Mouse (Mus musculus): ENCODE measurements around the gene Stk16. TPM values are rescaled to one million over a fixed set of nuclear protein-coding genes. Genes with fewer than 3 reads are reported as not detected.
A peak's percentile ranks its signal among the peaks of the same experiment; 100 is the strongest.

Stk16 gene
- polyA plus RNA-seq, 1 experiment from 2014 or later: 110 TPM

DNA sequence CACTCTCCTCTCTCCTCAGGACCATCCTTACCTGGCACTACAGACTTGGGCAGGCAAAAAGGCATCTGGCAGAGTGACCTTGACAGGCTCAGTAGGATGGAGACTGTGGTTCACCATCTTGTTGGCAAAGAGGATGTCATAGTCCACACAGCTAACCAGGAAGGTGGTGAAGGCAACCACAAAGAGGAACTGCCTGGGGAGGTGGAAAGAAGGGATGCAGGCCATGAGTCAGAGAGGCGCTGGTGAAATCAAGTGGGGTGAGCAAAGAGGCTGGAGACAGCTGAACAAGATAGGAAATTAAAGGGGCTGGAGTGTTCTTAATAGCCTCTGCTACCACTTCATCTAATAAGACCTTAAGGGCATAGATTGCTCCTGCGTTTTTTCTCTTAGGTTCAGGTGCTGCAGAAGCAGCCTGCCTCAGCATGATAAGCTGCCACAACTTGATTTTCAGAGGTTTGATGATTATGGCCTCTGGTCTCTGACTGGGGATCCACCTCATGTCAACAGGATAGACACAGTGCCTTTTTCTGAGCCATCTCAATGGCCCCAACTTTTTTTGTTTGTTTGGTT lies 22.6 kb upstream of the Stk16 start:
- Histone ChIP-seq H3K9ac (no peak overlapping the region), H3K27me3 (replicated peaks) (no peaks in the 10 kb centered on the region), H3K27ac (peak overlapping the region; percentile 45; the same call in 1 of the 2 replicates)

DNA sequence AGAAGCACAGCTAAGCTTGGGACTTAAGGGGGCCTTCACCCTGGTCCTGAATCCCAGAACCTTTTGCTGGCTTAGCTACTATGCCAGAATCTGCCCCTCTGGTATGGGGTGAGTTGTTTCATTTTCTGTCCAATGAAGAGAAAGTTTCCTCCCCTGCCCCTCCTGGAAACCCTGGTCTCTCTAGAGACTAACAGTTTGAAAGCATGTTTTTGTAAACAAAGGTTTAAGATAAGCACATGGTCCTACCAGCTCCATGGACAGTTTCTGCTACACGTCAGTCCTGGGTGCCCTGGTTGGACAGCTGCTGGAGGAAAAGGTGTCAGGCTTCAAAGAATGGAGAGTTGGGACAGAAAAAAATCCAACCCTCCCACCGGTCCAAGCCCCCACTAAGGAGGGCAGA lies 20.1 kb upstream of the Stk16 start:
- Histone ChIP-seq H3K4me2 (peak overlapping the region; percentile 93), H3K9ac (peak overlapping the region; percentile 94), H3K9me3 (replicated peaks) (no peaks in the 10 kb centered on the region), H3K4me1 (peaks cover 51% of the 10 kb centered on the region), H3K4me3 (peak overlapping the region; percentile 84), H3K36me3 (peaks cover 51% of the 10 kb centered on the region), H3K27ac (peak overlapping the region; percentile 96), H3K27me3 (replicated peaks) (no peaks in the 10 kb centered on the region)
- 29% methylated on average over 2 of the region's 2 CpGs for WGBS (ENCODE audit: insufficient replicate concordance)
- ATAC-seq: peak; percentile 14; the same call in 1 of the 2 replicates

More for the DNA sequence above, 22.6 kb upstream of the Stk16 start:
- Histone ChIP-seq H3K4me3 (no peak overlapping the region), H3K9me3 (replicated peaks) (no peaks in the 10 kb centered on the region), H3K36me3 (peaks cover 66% of the 10 kb centered on the region), H3K4me2 (no peak overlapping the region), H3K4me1 (peaks cover 43% of the 10 kb centered on the region)
- ATAC-seq: no peak
- 24% methylated on average over 2 of the region's 2 CpGs for WGBS (ENCODE audit: insufficient replicate concordance)

DNA sequence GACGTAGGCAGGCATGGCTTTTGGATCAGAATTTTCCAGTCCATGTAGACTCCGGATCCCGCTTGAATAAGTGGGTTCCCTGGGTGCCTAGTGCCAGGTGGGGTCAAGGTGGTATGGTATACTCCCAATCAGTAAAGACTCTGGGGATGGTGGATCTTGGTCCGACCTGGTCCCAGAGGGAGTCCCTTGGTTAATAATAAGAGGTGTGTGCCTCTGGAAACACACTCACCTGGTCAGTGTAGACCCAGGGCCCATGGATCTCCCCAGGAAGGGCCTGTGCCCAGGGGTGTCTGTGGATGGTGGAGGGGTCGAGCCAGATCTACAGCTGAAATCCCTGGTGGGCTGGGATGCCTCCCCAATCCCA lies 19.4 kb upstream of the Stk16 start:
- peak overlapping the region; percentile 96 for H3K27ac ChIP-seq
- no peaks in the 10 kb centered on the region for H3K27me3 ChIP-seq (replicated peaks)
- no peak for ATAC-seq
- H3K9me3 ChIP-seq (replicated peaks): no peaks in the 10 kb centered on the region
- H3K9ac ChIP-seq: peak overlapping the region; percentile 94
- WGBS (ENCODE audit: insufficient replicate concordance): 45% methylated on average over 5 of the region's 5 CpGs
- peak overlapping the region; percentile 84 for H3K4me3 ChIP-seq
- H3K4me1 ChIP-seq: peaks cover 51% of the 10 kb centered on the region
- peak overlapping the region; percentile 93 for H3K4me2 ChIP-seq
- H3K36me3 ChIP-seq: peaks cover 51% of the 10 kb centered on the region

- peak within 1 kb of the TSS; percentile 84 for H3K4me3 ChIP-seq
Measured at GRCm38 (mm10) chr1:75191622-75192402, 18.8 kb upstream of the Stk16 start, which contains the start of the genes Ankzf1 and Atg9a. Gene Ankzf1 (plus strand): TSS chr1:75192151. Gene Atg9a (minus strand): TSS chr1:75192196.

DNA sequence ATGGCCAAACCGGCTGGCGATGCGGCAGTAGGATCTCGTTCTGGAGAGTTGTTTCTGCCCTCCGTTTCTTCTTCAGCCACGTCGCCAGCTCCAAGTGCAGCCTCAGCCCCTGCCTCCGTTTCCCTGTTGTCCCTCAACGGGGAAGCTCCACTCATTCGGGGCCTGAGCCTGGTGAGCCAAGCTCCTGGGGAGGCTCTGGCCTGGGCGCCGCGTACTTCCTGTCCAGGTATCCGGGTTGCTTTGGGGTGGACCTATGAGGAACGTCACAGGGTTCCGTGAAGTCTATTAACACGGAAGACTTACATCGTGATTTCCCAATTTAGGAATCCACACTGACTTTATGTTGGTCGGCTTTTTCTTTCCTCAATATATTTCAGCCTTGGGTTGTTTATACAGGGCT lies 18.2 kb upstream of the Stk16 start:
- H3K4me3 ChIP-seq: peak overlapping the region; percentile 84
- H3K27ac ChIP-seq: peak overlapping the region; percentile 96
- peaks cover 51% of the 10 kb centered on the region for H3K36me3 ChIP-seq
- peak overlapping the region; percentile 94 for H3K9ac ChIP-seq
- under 1% methylated on average over 19 of the region's 19 CpGs for WGBS (ENCODE audit: insufficient replicate concordance)
- H3K27me3 ChIP-seq (replicated peaks): no peaks in the 10 kb centered on the region
- peak; percentile 26; the same call in 1 of the 2 replicates for ATAC-seq
- no peaks in the 10 kb centered on the region for H3K9me3 ChIP-seq (replicated peaks)
- peak overlapping the region; percentile 93 for H3K4me2 ChIP-seq
- H3K4me1 ChIP-seq: peaks cover 50% of the 10 kb centered on the region

More at GRCm38 (mm10) chr1:75191622-75192402, 18.8 kb upstream of the Stk16 start, which contains the start of the genes Ankzf1 and Atg9a:
- H3K27me3 ChIP-seq (replicated peaks): no peaks in the 10 kb centered on the region
- H3K36me3 ChIP-seq: peaks cover 51% of the 10 kb centered on the region
- H3K4me1 ChIP-seq: peaks cover 51% of the 10 kb centered on the region
- peak within 1 kb of the TSS; percentile 96 for H3K27ac ChIP-seq
- H3K9ac ChIP-seq: peak within 1 kb of the TSS; percentile 94
- peak; percentile 98 for ATAC-seq
- WGBS (ENCODE audit: insufficient replicate concordance): under 1% methylated on average over 56 of the region's 56 CpGs
- no peaks in the 10 kb centered on the region for H3K9me3 ChIP-seq (replicated peaks)
- H3K4me2 ChIP-seq: peak within 1 kb of the TSS; percentile 93

DNA sequence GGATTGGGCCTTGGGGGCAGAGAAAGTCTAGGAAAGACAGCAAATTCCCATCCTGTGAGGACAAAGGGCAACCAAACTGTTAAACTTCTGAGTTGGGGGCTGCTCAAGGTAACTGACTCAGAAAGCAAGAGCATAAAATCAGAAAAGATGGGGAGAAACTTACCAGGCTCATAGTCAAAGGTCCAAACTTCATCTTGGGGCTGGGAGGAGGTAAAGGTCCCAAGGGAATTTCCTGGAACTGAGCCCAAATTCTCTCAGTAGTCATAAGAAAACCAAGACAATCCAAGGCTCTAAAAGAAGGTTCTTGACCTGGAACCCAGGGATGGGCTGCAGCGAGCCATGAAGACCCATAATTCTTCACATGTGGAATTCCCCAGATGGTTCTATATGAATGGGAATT lies 9.4 kb upstream of the Stk16 start:
- no peak overlapping the region for H3K9ac ChIP-seq
- H3K27ac ChIP-seq: no peak overlapping the region
- no peak overlapping the region for H3K4me3 ChIP-seq
- no peaks in the 10 kb centered on the region for H3K27me3 ChIP-seq (replicated peaks)
- no peaks in the 10 kb centered on the region for H3K9me3 ChIP-seq (replicated peaks)
- no peaks in the 10 kb centered on the region for H3K4me1 ChIP-seq
- WGBS (ENCODE audit: insufficient replicate concordance): 80% methylated on average over 1 of the region's 1 CpGs
- H3K4me2 ChIP-seq: no peak overlapping the region
- peaks cover 41% of the 10 kb centered on the region for H3K36me3 ChIP-seq
- no peak for ATAC-seq

- peaks cover 57% of the 10 kb centered on the region for H3K4me1 ChIP-seq
- H3K27me3 ChIP-seq (replicated peaks): peaks cover 6% of the 10 kb centered on the region; the same call in 1 of the 2 replicates
- peak overlapping the region; percentile 76 for H3K4me3 ChIP-seq
- 18% methylated on average over 34 of the region's 34 CpGs for WGBS (ENCODE audit: insufficient replicate concordance)
- H3K9me3 ChIP-seq (replicated peaks): no peaks in the 10 kb centered on the region
- ATAC-seq: no peak
- peak overlapping the region; percentile 42 for H3K27ac ChIP-seq
- H3K9ac ChIP-seq: peak overlapping the region; percentile 86
- peaks cover 25% of the 10 kb centered on the region for H3K36me3 ChIP-seq
- peak overlapping the region; percentile 95 for H3K4me2 ChIP-seq
Measured at GRCm38 (mm10) chr1:75208967-75209678, 1.5 kb upstream of the Stk16 start.

- peak overlapping the region; percentile 95 for H3K27ac ChIP-seq
- H3K27me3 ChIP-seq (replicated peaks): peaks cover 6% of the 10 kb centered on the region; the same call in 1 of the 2 replicates
- H3K36me3 ChIP-seq: peaks cover 46% of the 10 kb centered on the region
- H3K9ac ChIP-seq: peak overlapping the region; percentile 86
- no peak for ATAC-seq
- 6% methylated on average over 17 of the region's 17 CpGs for WGBS (ENCODE audit: insufficient replicate concordance)
- no peaks in the 10 kb centered on the region for H3K9me3 ChIP-seq (replicated peaks)
- H3K4me2 ChIP-seq: peak overlapping the region; percentile 95
- peaks cover 78% of the 10 kb centered on the region for H3K4me1 ChIP-seq
- peak overlapping the region; percentile 76 for H3K4me3 ChIP-seq
Measured at GRCm38 (mm10) chr1:75211141-75211708, 587 bp downstream of the Stk16 start.

DNA sequence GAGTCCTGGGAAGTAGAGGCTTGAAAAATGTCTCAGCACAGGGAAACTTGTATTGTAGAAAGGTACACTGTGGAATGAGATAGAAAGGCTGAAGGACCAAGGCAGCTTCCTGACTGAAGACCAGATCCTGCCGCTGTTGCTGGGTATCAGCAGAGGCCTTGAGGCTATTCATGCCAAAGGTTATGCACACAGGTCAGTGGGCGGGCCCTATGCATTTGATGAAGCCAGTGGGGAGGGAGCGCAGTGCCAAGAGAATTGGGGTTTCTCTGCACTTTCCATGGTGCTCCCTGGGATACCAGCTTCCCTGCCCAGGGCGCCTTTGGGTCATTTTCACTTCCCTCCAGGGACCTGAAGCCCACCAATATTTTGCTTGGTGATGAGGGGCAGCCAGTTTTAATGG lies 1.9 kb downstream of the Stk16 start:
- peak overlapping the region; percentile 95 for H3K4me2 ChIP-seq
- no peaks in the 10 kb centered on the region for H3K9me3 ChIP-seq (replicated peaks)
- no peak for ATAC-seq
- peaks cover 6% of the 10 kb centered on the region; the same call in 1 of the 2 replicates for H3K27me3 ChIP-seq (replicated peaks)
- peak overlapping the region; percentile 86 for H3K9ac ChIP-seq
- H3K27ac ChIP-seq: peak overlapping the region; percentile 95
- peak overlapping the region; percentile 76 for H3K4me3 ChIP-seq
- H3K36me3 ChIP-seq: peaks cover 60% of the 10 kb centered on the region
- peaks cover 89% of the 10 kb centered on the region for H3K4me1 ChIP-seq
- WGBS (ENCODE audit: insufficient replicate concordance): 62% methylated on average over 4 of the region's 4 CpGs

DNA sequence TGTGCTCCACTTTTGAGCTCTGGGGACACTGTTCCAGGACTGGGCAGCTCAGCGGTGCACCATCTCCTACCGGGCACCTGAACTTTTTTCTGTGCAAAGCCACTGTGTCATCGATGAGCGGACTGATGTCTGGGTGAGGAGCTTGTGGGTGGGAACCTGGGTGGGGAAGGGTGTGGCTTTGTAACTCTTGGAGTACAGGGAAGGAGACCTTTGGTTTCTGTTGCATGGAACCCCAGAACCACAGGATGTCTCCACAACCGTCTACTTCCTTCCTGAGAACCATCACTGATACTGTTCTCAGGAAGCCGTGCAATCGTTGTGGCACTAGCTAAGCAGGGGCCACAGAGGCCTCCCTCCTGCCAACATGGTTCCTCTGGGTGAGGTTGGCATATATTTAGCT lies 2.5 kb downstream of the Stk16 start:
- Histone ChIP-seq H3K4me3 (peak overlapping the region; percentile 76), H3K36me3 (peaks cover 60% of the 10 kb centered on the region), H3K27ac (peak overlapping the region; percentile 95), H3K4me2 (peak overlapping the region; percentile 95), H3K9ac (peak overlapping the region; percentile 86), H3K27me3 (replicated peaks) (peaks cover 6% of the 10 kb centered on the region; the same call in 1 of the 2 replicates), H3K9me3 (replicated peaks) (no peaks in the 10 kb centered on the region), H3K4me1 (peaks cover 92% of the 10 kb centered on the region)
- peak; percentile 9; the same call in 1 of the 2 replicates for ATAC-seq
- WGBS (ENCODE audit: insufficient replicate concordance): 18% methylated on average over 7 of the region's 7 CpGs

- Histone ChIP-seq H3K9me3 (replicated peaks) (no peaks in the 10 kb centered on the region), H3K27ac (peak overlapping the region; percentile 95), H3K9ac (0 out of 2 replicates have a peak overlapping the region, but pooled peaks have one; percentile 86), H3K36me3 (peaks cover 60% of the 10 kb centered on the region), H3K4me2 (peak overlapping the region; percentile 95), H3K4me3 (peak overlapping the region; percentile 6), H3K27me3 (replicated peaks) (peaks cover under 1% of the 10 kb centered on the region; the same call in 1 of the 2 replicates), H3K4me1 (peaks cover 81% of the 10 kb centered on the region)
- 75% methylated on average over 2 of the region's 2 CpGs for WGBS (ENCODE audit: insufficient replicate concordance)
- no peak for ATAC-seq
Measured at GRCm38 (mm10) chr1:75214442-75214841, 3.8 kb downstream of the Stk16 start.
